Comparison of ENCODE assay signal across 8 mouse cellular contexts in genomic region chr9:37432026-37432666, GRCm38 (mm10). TPM values are rescaled to one million over a fixed set of nuclear protein-coding genes. Genes with fewer than 3 reads are reported as not detected.
A peak's percentile ranks its signal among the peaks of the same experiment; 100 is the strongest.
DNase-seq lines count a peak whose midpoint lies in the region; ATAC-seq and TF ChIP-seq lines count a peak whose summit lies in the region.

No protein-coding gene starts in this region.

- peak overlapping the region; percentile 72 for H3K4me2 ChIP-seq in heart, embryonic 13.5 days

- no peak for TF ChIP-seq EP300 in heart, adult 2 months (IDR thresholded peaks at IDR 0.05; ENCODE audit: insufficient read depth, low read depth, low read length)

- peaks cover 6% of the 10 kb centered on the region; the same call in 1 of the 2 replicates for H3K27me3 ChIP-seq in heart, adult 2 months (ENCODE audit: control insufficient read depth, insufficient read depth, low read length)
- H3K27me3 ChIP-seq in heart, embryonic 13.5 days (replicated peaks): peaks cover 92% of the 10 kb centered on the region
- H3K27me3 ChIP-seq in small intestine, adult 2 months (ENCODE audit: control insufficient read depth, insufficient read depth, low read length): peaks cover 38% of the 10 kb centered on the region

- no peak overlapping the region for H3K27ac ChIP-seq in heart, adult 2 months
- H3K27ac ChIP-seq in heart, embryonic 13.5 days (replicated peaks): no peak overlapping the region
- no peak overlapping the region for H3K27ac ChIP-seq in small intestine, adult 2 months (ENCODE audit: insufficient read depth, low read depth, low read length)

- no peak for TF ChIP-seq POLR2A in heart, adult 2 months (IDR thresholded peaks at IDR 0.05; ENCODE audit: insufficient read depth, low read depth, low read length)
- TF ChIP-seq POLR2A in small intestine, adult 2 months (IDR thresholded peaks at IDR 0.05; ENCODE audit: low read depth, low read length): no peak

- ATAC-seq in heart, embryonic 13.5 days (ENCODE audit: extremely low read depth, insufficient number of reproducible peaks, low FRiP score, low TSS enrichment): no peak
- ATAC-seq in cerebellum, adult (ENCODE audit: insufficient number of reproducible peaks, low FRiP score, low TSS enrichment): no peak

- peak in 1 of 2 experiments; percentile 63 for DNase-seq in heart, adult 2 months
- DNase-seq in heart, adult 9 months (ENCODE audit: low spot score in 2 of 2): no peak
- DNase-seq in adrenal gland, postnatal 25 days: peak; percentile 63
- peak; percentile 87 for DNase-seq in kidney, postnatal 10 days
- peak; percentile 80 for DNase-seq in lung, postnatal 10 days

- no peaks in the 10 kb centered on the region for H3K9me3 ChIP-seq in heart, embryonic 13.5 days

- 3% methylated on average over 16 of the region's 17 CpGs for WGBS in heart, adult 2 months
- 2% methylated on average over 16 of the region's 17 CpGs for WGBS in heart, embryonic 13.5 days
- 2% methylated on average over 16 of the region's 17 CpGs for WGBS in small intestine, adult 2 months

- H3K4me3 ChIP-seq in heart, adult 2 months: no peak overlapping the region
- peak overlapping the region; percentile 46 for H3K4me3 ChIP-seq in heart, embryonic 13.5 days
- peak overlapping the region; percentile 43 for H3K4me3 ChIP-seq in small intestine, adult 2 months (ENCODE audit: low read depth, low read length)

- no peaks in the 10 kb centered on the region for H3K79me2 ChIP-seq in heart, adult 2 months (replicated peaks; ENCODE audit: control insufficient read depth, insufficient read depth, low read length)

- intact Hi-C loops in heart, adult 2 months (cut with DNase I): no loop called here

- H3K36me3 ChIP-seq in heart, adult 2 months (ENCODE audit: control insufficient read depth, insufficient read depth, low read length): no peaks in the 10 kb centered on the region
- no peaks in the 10 kb centered on the region for H3K36me3 ChIP-seq in heart, embryonic 13.5 days
- H3K36me3 ChIP-seq in small intestine, adult 2 months (ENCODE audit: control insufficient read depth, insufficient read depth, low read length): no peaks in the 10 kb centered on the region

- H3K4me1 ChIP-seq in heart, adult 2 months (ENCODE audit: control insufficient read depth, insufficient read depth, low read length): no peaks in the 10 kb centered on the region
- peaks cover 25% of the 10 kb centered on the region for H3K4me1 ChIP-seq in heart, embryonic 13.5 days
- H3K4me1 ChIP-seq in small intestine, adult 2 months (ENCODE audit: control insufficient read depth, insufficient read depth, insufficient read length, low read length): peaks cover 6% of the 10 kb centered on the region; the same call in 1 of the 2 replicates

- no peak overlapping the region for H3K9ac ChIP-seq in heart, adult 2 months (ENCODE audit: low read depth, low read length)
- H3K9ac ChIP-seq in heart, embryonic 13.5 days: 0 out of 2 replicates have a peak overlapping the region, but pooled peaks have one; percentile 28

- peak; percentile 70 for TF ChIP-seq CTCF in heart, adult 2 months (IDR thresholded peaks at IDR 0.05)
- peak; percentile 54; the same call in 1 of the 2 replicates for TF ChIP-seq CTCF in small intestine, adult 2 months (IDR thresholded peaks at IDR 0.05; ENCODE audit: extremely low read depth, insufficient read length, insufficient replicate concordance, low read depth, low read length)

RNA-seq across cellular contexts. Expression of gene Robo3, which starts 0.9 kb away (rescaled TPM):
- not detected for total RNA-seq in heart, adult 2 months (2021)
- 0.29 TPM in 1 of 2 replicates, not detected in the other for polyA plus RNA-seq in heart, adult 2 months (2012; rRNA removed)
- total RNA-seq in adrenal gland, postnatal 25 days (2021): 0.70 and 1.8 TPM in 2 replicates
- polyA plus RNA-seq in heart, embryonic 13.5 days (2015; fragmentation: Nextera tagmentation; extraction: Ambion mirVana): 0.14 and 0.17 TPM in 2 replicates
- 0.96 and 1.9 TPM in 2 replicates for polyA plus RNA-seq in small intestine, adult 2 months (2012; rRNA removed)

RNA-seq across cellular contexts. Expression of gene Robo4, which starts 30.4 kb away (rescaled TPM):
- total RNA-seq in heart, adult 2 months (2021): 10 to 100 TPM; 27.9 to 31.8 TPM
- polyA plus RNA-seq in heart, adult 2 months (2012; rRNA removed): 33.7 and 38.6 TPM in 2 replicates
- total RNA-seq in adrenal gland, postnatal 25 days (2021): 22.8 and 32.7 TPM in 2 replicates
- 7.4 and 8.8 TPM in 2 replicates for polyA plus RNA-seq in heart, embryonic 13.5 days (2015; fragmentation: Nextera tagmentation; extraction: Ambion mirVana)
- polyA plus RNA-seq in small intestine, adult 2 months (2012; rRNA removed): 5.1 and 12.0 TPM in 2 replicates

RNA-seq across cellular contexts. Expression of gene Msantd2, which starts 57.0 kb away (rescaled TPM):
- 1 to 10 TPM; 6.4 to 7.1 TPM for total RNA-seq in heart, adult 2 months (2021)
- 10.7 and 12.8 TPM in 2 replicates for polyA plus RNA-seq in heart, adult 2 months (2012; rRNA removed)
- total RNA-seq in adrenal gland, postnatal 25 days (2021): 26.8 and 28.7 TPM in 2 replicates
- 14.3 and 14.7 TPM in 2 replicates for polyA plus RNA-seq in heart, embryonic 13.5 days (2015; fragmentation: Nextera tagmentation; extraction: Ambion mirVana)
- polyA plus RNA-seq in small intestine, adult 2 months (2012; rRNA removed): 11.8 and 16.2 TPM in 2 replicates

Comparison
In these comparisons a context has a peak if more than half of its experiments do, and no peak if none do; other contexts are left out.
1. DNase-seq: peak in adrenal gland, postnatal 25 days (single experiment), kidney, postnatal 10 days (single experiment) and lung, postnatal 10 days (single experiment); none in heart, adult 9 months (0 of 2).